Mouse (Mus musculus) kidney, adult 11 months (tissue): ENCODE results near the gene Gm17482.

Experiments
- DNase-seq: peaks from one replicate; pipeline ENCODE4 v3.0.0; 2022

Gene Gm17482

DNA sequence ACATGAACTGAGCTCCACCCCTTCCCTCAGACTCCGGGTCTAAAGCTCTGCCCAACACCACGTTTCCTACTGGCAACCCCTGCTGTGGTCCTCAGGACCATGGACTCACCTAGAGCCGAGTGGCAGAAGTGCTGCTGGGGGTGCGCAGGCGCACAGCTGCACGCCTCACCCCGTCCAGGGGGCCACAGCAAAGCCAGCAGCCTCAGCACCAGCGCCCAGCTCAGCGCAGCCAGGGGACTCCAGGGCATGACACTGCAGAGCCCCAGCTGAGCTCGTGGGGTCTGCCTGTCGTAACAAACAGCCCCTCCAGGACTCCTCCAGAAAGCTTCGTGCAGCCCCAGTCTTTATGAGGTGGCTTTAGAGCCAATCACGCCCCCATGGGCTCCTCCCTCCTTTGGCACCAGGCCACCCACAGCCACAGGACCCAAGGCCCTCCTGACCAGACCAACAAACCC, 24.4 kb downstream of the Gm17482 start:
- no peak for DNase-seq

DNA sequence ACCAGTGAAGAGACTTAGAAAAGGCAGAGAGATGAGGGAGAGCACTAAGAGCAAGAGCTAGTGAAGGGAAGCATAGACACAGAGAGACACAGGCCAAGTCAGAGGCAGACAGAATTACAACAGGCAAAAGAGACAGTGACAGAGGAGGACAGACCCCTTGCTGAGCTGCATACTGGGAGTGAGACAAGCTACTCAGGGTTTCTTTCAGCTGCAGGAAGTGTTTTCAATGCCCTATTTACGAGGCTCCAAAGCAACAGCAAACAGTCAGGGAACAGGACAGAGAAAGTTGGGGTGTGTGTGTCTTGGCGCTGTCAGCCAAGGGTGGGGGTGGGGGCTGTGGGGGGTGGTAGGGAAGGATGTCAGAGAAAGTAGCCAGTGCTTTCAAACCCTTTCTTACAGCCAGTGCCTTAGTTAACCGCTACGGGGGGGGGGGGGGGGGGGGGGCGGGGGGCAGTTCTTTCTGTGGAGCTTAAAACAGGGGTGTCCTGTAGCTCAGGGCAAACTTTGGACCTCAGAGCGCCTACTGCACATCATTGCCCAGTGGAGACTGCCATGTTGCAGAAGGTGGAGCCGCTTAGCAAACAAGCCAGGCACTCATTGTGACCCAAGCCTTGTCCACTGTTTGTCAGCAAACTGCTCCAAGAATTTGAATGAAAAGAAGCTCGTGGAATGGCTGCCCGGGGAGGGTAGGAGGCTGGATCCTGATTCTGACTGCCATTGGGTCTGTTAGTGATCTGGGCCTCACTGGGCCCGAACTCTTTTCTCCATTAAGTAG, 25.1 kb downstream of the Gm17482 start, which contains the start of gene Timp4:
Gene Timp4 (minus strand): TSS at position 107 of the 775 bp plus-strand sequence.
- DNase-seq = no peak

DNA sequence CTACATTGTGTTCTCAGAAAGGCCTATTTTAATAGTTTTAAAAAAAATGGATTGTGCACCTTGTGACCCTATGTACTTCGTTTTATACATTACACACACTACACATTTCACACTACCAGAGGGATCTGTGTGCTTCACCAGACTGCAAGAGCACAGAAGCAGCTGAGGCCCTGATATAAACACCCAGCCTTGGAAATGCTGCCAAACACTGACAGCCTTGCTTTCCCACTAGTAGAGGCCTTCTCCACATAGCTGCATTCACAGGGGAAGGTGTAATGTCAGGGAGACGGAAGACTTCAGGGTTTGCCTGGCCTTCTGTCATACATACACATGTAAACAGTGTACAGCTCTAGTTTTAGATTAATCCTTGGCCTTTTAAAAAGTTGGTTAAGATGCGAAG, 28.0 kb downstream of the Gm17482 start:
- no peak for DNase-seq

DNA sequence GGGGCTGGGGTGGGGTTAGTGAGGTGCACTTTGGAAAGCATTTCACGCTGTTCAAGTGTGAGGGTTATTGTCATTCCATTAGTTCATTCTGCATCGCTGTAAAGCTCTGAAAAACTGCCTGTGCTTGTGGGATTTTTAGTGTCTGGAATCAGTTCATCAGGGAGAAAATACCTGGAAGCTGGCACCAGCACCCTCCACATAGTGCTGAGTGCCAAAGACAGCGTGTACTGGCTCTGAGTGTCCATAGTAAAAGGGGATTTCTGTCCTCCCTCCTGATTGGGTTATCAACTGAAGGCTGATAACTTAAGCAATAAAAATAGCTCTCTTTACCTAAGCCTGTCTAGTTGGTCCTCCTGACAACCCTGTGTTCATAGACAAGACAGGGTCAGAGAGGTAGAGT, 33.4 kb downstream of the Gm17482 start:
- no peak for DNase-seq

DNA sequence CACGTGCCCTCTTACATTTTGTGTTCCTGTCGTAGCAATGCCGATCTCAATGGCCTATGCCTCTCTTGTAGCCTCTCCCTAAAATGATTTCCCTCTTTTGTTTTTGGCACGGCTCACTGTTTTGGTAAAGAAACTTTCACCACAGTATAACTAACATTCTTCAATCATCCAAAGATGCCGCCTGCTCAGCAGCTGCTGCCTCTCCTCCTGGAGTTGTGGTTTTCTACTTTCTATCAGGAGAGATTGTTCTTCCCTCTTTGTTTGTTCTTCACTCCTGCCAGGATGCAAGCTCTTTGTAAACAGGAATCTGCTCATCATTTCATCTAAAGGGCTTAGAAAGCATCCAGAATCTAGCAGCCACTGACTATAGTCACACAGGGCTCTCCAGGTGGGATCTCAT, 39.6 kb downstream of the Gm17482 start:
- DNase-seq = no peak

DNA sequence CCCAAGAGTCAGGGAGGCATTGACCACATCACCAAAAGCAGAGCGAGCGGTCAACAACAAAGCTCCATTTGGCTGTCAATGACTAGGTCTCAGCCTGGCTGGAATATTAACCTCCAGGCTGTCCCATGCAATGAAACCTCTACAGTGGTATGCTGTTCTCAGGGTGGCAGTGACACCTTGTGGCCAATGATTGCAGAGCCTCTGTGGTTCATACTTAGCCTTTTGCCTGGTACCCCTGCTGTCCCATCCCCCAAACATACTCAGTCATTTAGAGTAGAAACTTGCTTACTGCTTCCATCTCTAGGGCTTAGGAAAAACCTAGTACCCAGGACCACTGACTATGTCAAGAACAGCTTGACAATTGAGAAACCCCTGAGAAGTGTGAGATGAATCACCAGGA, 40.8 kb downstream of the Gm17482 start:
- DNase-seq = peak; percentile 65

DNA sequence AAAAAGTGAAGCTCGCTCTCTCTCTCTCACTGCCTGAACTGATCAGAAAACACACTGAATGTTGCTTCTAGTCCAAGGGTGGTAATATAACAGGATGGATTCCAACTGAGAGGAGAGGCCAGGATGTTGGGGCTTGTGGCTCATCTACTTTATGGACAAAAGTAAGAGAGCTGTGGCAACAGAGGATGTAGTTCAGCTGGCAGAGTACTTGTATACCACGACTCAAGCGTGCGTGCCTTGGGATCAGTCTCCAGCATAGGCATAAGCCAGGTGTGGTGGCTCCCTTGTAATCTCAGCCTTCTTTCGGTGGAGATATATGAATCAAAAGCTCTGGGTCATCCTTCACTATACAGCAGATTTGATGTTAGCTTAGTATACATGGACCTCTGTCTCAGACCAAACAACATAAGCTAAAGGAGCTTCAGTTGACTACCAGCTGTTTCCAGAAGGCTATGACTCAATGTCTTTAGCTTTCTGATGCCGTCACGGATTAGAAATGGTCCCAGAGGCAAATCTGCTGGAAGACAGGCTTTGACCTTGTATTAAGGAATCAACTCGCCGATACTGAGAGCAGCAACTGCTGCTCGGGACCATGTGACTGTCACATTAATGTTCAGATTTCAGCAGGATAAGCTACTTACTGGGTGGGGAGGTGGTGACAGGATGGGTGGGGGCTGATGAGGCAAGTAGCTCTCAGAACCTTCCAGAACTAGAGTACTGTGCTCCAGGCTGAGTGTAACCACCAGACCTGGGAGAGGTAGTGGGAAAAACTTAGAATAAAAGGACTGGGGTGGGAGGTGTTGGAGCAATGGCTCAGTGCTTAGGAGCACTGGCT, 41.6 kb downstream of the Gm17482 start:
- no peak for DNase-seq

DNA sequence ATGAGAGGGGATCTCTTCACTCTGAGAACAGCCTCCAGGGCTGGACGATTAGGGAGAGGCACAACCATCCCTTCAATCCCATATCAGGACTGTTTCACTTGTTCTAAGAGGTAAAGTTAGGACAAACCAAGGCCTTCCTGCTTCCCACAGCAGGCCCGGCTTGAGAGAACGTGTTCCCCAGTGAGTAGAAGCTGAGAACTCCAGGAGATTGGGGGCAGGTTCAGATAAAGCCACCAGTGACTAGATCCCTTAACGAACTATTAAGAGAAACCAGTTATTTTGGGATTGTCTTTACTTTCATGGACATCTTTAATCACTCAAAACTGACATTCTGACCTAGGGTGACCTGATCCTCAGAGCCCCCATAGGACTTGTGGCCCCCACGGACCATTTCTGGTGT, 42.4 kb downstream of the Gm17482 start:
- DNase-seq = no peak

DNA sequence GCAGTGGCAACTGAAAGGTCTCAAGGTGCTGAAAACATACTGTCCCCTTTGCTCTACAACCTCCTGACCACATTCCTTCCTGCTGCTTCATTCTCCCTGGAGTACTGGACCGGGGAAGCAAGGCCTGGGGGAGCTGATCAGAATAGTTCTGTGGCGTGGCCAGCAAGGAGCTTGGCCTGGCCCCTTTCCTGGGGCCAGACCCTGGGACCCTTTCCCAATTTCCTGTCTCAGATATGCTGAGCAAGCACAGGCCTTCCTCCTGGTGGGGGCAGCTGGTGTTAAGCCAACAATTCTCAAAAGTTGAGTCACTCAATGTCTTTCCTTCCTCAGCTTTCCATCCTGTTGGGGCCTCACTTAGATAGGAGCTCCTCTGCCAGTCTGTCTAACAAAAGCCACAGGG, 42.9 kb downstream of the Gm17482 start:
- DNase-seq = no peak

DNA sequence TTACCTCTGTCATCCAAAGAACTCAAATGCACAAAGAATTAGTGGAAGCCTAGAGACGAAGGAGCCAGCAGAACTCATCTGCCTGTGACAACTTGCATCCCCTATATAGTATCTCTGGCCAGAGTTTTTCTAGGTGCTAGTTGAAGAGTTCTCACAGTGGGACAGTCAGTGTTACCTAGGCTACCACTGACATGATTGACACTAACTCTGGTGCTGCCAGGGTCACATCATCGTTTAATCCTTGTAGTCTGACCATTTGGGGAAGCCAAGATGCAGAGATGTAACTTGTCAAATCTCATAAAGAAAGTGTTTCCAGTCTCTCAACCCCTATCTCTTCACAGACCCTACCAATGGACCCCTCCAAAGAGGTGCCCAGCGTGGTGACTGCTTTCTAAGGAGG, 44.2 kb downstream of the Gm17482 start:
- no peak for DNase-seq

DNA sequence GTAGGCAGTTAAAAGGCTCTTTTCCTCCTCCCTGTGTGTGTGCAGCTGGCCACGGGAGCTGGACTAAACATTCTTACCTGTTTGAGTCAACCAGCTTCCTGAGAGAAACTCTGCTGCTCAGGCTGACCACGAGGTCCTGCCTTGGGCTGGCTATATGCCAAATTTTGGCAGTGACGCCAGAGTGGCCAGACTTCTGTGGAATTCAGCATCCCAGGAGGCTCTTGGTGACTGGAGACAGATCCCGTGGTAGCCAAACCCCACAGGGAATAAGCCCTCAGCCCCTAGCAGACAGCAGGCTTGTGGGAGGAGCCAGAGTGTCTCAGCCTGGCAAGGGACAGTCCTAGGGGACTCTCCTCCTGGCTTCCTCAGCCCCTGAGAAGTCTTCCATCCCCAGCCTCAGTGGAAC, 44.7 kb downstream of the Gm17482 start:
- peak; percentile 46 for DNase-seq

DNA sequence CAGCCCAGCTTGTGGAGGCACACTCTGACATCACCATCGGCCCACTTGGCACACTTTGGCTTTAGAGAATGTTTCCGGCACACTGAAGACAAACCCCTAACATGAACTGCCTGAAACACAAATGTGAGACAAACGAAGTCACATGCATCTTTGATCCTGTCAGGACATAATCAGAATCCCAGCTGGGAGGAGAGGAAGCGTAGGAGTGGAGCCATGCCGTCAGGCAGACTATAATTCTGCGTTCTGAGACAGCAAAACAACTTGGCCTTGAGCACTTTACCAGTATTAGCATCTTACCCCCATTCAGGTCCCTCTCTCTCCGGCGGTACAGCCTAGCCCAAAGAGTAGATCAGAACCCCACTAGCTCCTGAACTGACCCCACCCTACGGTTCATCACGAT, 46.2 kb downstream of the Gm17482 start:
- no peak for DNase-seq

DNA sequence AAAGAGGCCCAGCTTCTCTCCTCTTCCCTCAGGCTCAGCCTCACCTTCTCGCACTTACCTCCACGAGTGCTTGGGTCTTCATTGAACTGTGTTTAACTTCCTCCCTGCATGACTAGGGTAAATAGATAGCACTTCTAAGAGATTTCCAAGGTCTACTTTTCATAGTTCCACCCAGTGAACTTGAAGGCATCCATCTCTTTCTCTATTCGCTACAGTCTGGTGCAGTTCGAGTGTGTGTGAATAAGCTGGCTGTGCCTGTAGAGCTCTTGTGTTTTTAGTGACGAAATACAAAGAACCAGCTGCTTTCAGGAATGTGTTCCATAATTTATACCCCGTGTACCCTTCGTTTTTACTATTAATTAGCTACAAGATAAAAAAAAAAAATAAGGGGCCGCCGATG, 47.6 kb downstream of the Gm17482 start:
- no peak for DNase-seq

DNA sequence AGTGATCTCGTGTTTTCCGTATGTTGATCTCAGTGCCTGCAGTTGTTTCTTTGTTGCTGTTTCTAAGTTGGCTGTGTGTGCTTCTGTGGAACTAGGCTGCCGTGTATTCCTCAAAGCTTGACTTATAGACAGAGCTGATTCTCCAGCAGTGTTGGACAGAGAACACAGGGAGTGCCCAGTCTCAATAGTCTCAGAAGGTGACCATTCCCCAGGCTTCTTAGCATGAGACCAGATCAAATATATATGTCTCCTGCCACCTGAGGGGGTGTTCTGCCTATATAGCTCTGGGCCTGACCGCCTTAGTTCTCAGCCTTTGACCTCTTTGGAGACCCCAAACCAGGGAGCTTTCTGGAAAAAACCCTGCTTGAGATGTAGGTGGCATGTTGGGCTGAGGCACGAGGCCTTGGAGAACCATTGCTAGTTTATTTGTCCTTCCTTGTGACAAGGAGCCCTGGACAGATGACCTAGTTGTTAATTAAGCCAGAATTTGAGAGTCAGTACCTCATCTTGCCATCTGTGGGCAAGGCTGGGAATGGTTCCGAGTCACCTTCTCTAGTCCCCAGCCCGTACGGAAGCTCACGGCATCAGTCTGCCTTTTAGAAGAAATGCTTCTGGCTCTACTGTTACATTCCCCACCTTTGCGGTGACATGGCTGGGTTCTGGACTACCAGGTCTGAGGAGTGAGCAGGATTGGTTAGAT, 48.1 kb downstream of the Gm17482 start:
- no peak for DNase-seq

DNA sequence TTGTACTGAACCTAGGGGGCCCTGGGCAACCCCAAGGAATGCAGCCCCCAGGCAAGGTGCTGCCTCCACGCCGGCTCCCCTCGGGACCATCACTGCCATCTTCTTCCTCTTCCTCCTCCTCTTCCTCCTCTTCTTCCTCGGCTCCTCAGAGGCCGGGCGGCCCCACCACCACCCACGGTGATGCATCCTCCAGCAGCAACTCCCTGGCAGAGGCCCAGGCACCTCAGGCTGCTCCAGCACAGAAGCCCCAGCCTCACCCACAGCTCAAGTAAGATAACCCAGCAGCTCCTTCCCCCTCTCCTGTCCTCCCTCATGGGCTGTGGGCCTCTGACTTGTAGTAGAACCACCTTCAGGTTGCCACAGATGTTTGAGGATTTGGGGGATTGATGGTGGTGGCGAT, 50.9 kb downstream of the Gm17482 start:
- DNase-seq = no peak

DNA sequence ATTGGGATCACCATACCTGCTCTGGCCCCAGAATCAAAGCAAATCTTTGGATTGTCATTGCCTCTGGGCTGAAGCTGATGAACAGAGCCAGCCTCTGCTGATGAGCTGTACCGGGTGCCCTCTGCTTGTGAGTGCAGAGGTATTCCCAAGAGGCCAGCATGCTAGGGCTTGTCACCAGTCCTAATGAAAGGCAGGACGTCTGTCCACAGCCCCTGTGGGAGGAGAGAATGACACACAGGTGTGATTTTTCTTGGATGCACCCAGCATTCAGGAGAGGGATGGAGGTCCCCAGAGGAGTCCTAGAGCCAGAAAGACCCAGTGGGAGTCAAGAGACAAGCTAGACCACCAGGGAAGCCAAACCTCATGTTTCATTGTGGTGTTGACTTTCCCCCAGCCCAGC, 52.5 kb downstream of the Gm17482 start:
- DNase-seq = no peak

DNA sequence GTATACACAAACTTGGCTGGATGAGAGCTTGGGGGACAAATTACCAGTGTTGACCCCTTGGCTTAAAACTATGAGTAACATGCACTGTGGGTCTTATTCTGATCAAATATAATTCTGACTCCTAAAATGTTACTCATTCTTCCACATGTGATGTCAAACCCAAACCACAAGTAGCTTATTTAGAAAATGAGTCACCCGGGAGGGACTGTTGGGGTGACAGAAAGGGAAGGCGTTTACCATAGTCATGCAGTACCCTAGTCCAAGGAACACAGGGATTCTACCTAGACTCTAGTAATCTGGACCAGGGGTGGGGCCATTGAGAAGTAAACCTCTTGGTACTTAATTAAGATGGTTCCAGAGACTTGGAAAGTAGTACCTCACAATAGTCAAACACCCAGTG, 57.0 kb downstream of the Gm17482 start:
- DNase-seq = no peak

DNA sequence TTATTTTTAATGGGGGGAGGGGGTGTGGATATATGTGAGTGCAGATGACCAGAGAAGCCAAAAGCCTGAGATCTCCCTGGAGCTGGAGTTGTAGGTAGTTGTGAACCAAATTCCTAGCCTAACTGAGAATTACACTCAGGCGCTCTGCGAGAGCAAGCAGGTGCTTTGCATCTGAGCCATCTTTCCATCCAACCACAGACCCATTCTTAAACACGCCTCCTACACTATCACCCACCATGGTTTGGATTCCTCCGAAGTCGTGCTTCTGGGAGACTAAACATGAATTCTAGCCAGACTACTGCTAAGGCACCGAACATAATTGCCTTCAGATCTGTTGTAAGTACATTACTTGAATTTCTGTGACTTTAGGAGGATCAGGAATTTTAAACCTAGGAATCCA, 59.3 kb downstream of the Gm17482 start:
- no peak for DNase-seq

DNA sequence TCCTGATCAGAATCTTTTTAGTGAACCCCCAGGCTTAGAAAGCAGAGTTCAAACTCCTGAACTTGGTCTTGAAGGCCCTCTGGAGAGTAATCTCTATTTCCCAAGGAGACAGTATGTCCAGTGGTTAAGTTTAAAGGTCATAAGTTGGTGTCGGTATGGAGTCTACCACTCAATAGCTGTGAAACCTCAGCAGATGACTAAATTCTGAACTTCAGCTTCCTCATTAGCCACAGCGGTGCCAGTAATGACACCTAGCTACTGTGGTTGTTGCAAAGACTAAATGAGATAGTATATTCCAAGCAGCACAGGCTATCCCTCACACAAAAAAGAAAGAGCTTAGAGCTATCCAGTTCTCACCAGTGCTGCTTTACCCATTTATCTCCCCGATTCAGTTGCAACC, 61.1 kb downstream of the Gm17482 start:
- no peak for DNase-seq

DNA sequence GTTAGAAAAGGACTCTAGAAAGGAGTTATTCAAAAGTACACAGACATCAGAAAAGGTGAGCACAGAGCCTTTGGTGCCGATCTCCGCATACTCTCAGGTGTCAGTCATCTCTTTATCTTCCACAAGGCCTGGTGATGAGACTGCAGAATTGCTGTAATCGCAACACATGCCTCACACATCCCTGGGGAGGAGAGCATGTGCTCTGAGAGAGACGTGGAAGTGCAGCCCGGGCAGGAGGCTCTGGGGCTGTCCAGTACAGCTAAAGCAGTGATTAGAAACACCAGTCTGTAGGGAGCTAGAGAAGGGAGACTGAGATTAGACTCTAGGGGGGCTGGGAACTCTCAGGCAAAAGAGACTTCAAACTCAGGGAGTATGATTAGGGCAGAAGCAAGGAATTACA, 63.4 kb downstream of the Gm17482 start:
- no peak for DNase-seq

DNA sequence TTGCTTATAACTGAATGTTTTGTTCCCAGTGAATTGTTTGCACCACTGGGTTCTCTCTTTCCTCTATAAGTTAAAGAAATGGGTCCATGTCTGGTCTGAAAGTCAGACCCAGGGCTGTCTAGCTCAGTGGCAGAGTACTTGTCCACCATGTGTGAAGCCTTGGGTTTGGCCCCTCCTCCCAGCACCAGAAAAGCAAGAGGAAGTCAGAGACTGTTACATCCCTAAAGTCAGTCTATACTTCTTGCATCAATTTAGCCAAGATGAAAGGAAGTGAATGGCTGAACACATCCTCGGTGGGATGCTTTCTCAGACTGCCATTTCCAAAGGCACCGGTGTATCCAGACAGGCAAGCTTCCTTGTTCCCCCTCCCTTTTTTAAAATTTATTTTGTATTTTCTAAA, 63.9 kb downstream of the Gm17482 start:
- no peak for DNase-seq

DNA sequence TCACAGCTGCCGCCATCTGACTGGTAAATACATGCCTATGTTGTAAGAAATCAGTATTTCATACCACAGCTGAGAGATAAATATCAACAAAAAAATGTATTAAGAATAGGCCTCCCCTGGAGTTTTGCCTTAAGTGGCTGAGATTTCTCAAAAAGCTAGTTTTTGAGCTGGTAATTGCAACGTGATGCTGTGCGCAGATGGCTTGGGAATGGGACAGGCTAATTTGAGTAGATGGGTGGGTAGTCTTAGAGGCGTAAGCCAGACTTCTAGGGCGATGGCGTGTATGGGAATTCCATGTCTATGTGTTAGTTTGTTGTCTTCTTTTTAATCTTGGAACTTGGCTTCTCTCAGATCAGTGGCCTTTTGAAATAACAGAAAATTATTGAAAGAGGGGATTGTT, 64.7 kb downstream of the Gm17482 start:
- DNase-seq = no peak

DNA sequence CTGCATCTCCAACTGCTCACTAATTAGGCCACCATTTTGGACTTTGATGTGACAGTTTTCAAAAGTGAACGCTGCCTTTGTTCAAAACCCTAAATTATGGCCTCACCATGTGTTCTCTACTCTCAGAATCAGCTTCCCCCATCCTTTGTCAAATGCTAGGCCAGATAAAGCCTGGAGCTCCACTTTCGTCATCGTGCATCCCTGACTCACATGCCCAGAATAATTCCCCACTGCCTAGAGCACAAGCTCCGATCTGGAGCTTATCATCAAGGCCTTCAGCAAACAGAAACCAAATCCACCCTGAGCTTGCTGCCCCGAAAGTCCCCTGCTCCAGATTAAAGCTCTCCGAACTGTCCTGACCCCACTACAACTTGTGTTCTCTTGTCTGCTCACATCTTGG, 65.5 kb downstream of the Gm17482 start:
- DNase-seq = no peak

DNA sequence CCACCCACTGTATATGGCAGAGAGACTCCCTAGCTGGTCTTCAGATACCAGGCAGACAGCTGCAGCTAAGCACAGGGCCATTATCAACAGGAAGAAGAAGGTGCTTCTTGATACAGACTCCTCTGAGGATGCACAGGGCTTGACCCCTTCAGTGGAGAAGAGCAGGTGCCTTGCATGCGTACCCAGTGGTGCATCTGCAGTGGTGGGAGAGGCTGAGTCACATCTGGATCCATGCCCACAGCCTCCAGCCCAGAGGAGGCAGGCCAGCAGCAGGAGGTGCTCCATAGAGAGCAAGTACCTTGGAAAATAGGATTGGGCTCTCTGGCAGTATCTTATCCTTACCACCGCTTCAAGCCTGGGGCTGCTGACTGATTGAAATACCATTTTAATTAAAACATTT, 66.7 kb downstream of the Gm17482 start:
- no peak for DNase-seq
